Mouse (Mus musculus): ENCODE results near the gene Cyp4b1. TPM values are rescaled to one million over a fixed set of nuclear protein-coding genes. Genes with fewer than 3 reads are reported as not detected.

Cyp4b1 gene
- 1.8 and 2.1 TPM in 2 replicates for polyA plus RNA-seq (2012; rRNA removed)

GRCm38 (mm10) chr4:115647580-115647979 lies at the start of gene Cyp4b1:
Gene Cyp4b1 (minus strand): TSS chr4:115647723.

GRCm38 (mm10) chr4:115600611-115601010 lies 46.9 kb downstream of the Cyp4b1 start, which contains the start of gene Cyp4a32:
Gene Cyp4a32 (plus strand): TSS chr4:115600969.

Other genes with a start within 250 kb of the Cyp4b1 start
- 0.01 TPM in 1 of 2 replicates, not detected in the other for gene Cyp4a12b, start 236.1 kb downstream of the Cyp4b1 start, polyA plus RNA-seq (2012; rRNA removed)
- gene Cyp4a30b, start 195.1 kb downstream of the Cyp4b1 start, polyA plus RNA-seq (2012; rRNA removed), result not detected in 2 replicates
- not detected in 2 replicates for gene Cyp4a14, start 151.6 kb downstream of the Cyp4b1 start, polyA plus RNA-seq (2012; rRNA removed)
- gene Cyp4a10, start 129.5 kb downstream of the Cyp4b1 start, polyA plus RNA-seq (2012; rRNA removed), result 0.03 TPM in 1 of 2 replicates, not detected in the other
- not detected in 2 replicates for gene Cyp4a31, start 84.1 kb downstream of the Cyp4b1 start, polyA plus RNA-seq (2012; rRNA removed)
- not detected in 2 replicates for gene Cyp4a32, start 46.8 kb downstream of the Cyp4b1 start, polyA plus RNA-seq (2012; rRNA removed)
- 15.4 TPM in 2 replicates for gene Efcab14, start 90.0 kb upstream of the Cyp4b1 start, polyA plus RNA-seq (2012; rRNA removed)
- gene Tex38, start 133.3 kb upstream of the Cyp4b1 start, polyA plus RNA-seq (2012; rRNA removed), result 0.21 and 0.38 TPM in 2 replicates
- 31.7 and 33.1 TPM in 2 replicates for gene Atpaf1, start 137.1 kb upstream of the Cyp4b1 start, polyA plus RNA-seq (2012; rRNA removed)
- 5.5 and 6.7 TPM in 2 replicates for gene Mob3c, start 180.4 kb upstream of the Cyp4b1 start, polyA plus RNA-seq (2012; rRNA removed)
- 45.5 and 45.8 TPM in 2 replicates for gene Mknk1, start 191.5 kb upstream of the Cyp4b1 start, polyA plus RNA-seq (2012; rRNA removed)
- gene Kncn, start 236.7 kb upstream of the Cyp4b1 start, polyA plus RNA-seq (2012; rRNA removed), result 0.15 and 0.22 TPM in 2 replicates
- 0.43 and 0.44 TPM in 2 replicates for gene 6430628N08Rik, start 242.9 kb upstream of the Cyp4b1 start, polyA plus RNA-seq (2012; rRNA removed)

Measured in central nervous system, embryonic 18 days (tissue).